Mouse (Mus musculus) kidney, postnatal 14 days (tissue): Measurements from ENCODE around the gene Ly6g6c.

ENCODE experiments used
- DNase-seq: peaks from one replicate; pipeline ENCODE4 v3.0.0; 2022; ENCODE audit warnings: mixed read lengths

Ly6g6c gene

DNA sequence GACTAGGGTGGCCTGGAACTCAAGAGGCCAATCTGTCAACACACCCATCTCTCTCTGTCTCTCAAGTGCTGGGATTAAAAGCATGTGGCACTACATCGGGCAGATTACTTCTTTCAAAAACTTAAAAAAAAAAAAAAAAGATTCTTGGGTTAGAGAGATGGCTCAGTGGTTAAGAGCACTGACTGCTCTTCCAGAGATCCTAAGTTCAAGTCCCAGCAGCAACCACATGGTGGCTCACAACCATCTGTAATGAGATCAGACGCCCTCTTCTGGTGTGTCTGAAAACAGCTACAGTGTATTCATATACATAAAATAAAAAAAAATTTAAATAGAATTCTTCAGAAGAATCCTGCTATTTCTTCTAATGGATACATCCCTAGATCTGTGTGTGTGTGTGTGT, 23.0 kb downstream of the Ly6g6c start:
- no peak for DNase-seq

DNA sequence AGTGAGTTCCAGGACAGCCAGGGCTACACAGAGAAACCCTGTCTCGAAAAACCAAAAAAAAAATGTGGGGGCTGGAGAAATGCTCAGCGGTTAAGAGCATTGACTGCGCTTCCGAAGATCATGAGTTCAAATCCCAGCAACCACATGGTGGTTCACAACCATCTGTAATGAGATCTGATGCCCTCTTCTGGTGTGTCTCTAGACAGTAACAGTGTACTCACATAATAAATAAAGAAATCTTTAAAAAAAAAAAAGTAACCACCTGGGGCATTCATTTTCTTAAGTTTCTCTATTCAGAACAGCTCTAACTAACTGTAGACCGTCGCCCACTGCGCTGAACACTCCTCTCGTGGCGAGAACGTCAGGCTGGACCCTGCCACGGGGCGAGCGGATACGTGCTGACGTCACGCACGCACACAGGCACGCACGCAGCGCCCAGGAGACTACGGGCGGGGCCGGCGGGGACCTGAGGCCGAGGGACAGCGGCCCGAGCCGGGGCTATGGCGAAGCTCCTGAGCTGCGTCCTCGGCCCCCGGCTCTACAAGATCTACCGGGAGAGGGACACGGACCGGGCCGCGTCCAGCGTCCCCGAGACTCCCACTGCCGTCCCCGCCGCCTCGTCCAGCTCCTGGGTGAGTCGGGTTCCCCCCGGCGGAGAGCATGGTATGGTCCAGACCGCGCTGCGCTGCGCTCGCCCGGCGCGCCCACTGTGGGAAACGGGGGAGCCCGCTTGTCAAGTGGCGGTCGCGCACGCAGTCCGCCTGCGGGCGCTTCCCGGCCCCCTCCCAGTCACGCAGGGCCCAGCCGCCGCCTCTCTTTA, 23.8 kb downstream of the Ly6g6c start, which contains the start of gene Abhd16a:
Gene Abhd16a, plus strand, starts transcription at position 439 of the 820 bp plus-strand sequence.
- DNase-seq, result peak; percentile 97

GRCm38 (mm10) chr17:35090166-35090932, 25.2 kb downstream of the Ly6g6c start:
- no peak for DNase-seq

GRCm38 (mm10) chr17:35092403-35093198, 27.4 kb downstream of the Ly6g6c start:
- no peak for DNase-seq

GRCm38 (mm10) chr17:35094475-35095365, 29.5 kb downstream of the Ly6g6c start:
- no peak for DNase-seq

DNA sequence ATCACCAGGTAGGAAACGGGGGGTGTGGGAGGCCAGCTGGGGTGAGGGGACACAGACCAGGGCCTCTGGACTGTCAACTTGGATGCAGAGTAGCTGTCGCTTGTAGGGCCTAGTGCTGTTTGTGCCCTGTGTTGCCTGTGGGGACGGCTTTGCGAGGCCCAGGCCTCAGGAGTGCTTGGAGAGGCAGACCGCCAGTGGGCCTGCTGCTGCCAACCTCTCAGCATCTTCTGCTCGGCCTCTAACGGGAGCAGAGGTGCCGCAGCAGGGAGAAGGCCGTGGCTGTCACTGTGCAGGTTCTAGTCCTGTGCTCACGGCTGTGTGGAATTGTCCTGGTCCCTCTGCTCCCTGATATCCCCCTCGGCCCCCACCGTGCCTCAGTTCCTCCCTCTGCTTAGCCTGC, 31.4 kb downstream of the Ly6g6c start:
- no peak for DNase-seq

GRCm38 (mm10) chr17:35097164-35097655, 32.0 kb downstream of the Ly6g6c start:
- no peak for DNase-seq

DNA sequence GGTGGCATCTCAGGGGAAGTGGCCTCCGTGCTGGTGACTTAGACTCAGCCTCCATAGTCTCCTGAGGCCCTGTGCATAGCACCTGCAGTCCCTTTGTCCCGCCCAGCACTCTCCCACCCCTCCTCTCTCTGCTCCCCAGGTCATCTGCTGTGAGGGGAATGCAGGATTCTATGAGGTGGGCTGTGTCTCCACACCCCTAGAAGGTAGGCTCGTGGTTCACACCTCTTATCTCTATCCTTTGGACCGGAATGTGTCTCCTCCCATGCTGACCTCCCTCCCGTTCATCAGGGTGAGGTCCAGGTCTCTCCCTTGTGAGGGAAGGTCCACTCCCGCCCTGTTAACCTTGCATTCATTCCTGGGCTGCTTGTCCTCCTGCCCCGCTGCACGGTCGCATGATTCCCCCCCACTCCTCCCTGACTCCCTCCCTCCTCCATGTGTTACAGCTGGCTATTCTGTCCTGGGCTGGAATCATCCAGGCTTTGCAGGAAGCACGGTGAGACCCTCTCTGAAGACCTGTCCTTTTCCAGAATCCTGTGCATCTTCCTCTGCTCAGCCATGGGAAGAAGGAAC, 35.1 kb downstream of the Ly6g6c start:
- peak; percentile 50 for DNase-seq

GRCm38 (mm10) chr17:35101161-35101560, 36.0 kb downstream of the Ly6g6c start:
- DNase-seq, result no peak

DNA sequence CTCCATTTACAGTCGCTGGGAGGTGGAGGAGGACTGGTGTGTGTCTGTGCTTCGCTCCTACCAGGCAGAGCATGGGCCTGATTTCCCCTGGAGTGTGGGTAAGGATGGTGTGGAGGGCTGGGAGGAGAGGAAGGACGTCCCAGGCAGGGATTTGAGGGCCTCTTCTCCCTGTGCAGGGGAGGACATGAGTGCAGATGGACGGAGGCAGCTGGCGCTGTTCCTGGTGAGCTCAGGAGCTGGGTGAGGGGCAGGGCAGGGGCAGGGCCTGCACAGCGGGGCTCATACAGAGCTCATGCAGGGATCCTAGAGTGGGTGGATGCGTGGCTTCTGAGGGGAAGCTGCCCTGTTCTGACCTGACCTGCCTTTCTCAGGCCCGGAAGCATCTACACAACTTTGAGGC, 37.1 kb downstream of the Ly6g6c start:
- no peak for DNase-seq

DNA sequence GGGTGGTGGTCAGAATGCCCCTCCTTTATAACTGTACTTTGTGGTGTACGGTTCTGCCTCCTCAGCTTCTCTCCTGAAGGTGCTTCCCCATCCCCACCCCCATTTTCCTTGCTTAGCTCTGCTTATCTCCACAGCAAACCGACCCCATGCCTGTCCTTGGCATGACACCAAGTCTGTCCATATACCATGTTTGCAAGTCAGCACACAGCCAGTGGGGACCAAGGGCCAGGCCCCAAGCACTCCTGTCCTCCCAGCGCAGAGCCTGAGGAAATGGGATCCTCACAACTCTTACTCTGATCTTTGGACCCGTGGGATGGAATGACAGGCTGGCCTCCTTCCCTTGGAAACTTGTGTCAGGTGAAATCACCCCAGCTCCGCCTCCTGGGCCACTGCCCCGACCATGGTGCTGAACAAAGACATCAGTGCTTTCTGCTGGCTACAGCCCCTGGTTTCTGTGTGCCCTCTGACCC, 38.1 kb downstream of the Ly6g6c start:
- peak; percentile 78 for DNase-seq

DNA sequence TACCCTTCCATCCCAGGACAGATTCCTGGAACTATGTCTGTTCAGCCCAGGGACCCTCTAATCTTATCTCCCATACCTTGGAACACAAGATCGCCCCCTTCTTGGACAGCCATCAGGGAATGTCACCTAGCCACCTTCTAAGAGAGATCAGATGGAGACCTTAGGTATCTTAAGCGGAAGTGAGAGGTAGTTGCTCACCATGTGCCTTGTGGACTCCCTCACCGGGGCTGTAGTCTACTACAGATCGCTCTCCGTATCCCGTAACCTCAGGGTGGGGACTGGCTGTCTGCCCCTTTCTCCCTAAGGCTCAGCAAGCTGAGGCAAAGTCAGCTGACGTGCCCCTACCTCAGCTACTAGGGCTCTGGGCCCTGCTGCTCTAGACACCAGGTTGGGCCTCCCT, 38.9 kb downstream of the Ly6g6c start:
- DNase-seq, result no peak

- no peak for DNase-seq
Observed at GRCm38 (mm10) chr17:35104754-35105153, 39.6 kb downstream of the Ly6g6c start.

GRCm38 (mm10) chr17:35105740-35106389, 40.7 kb downstream of the Ly6g6c start:
- peak; percentile 64 for DNase-seq

DNA sequence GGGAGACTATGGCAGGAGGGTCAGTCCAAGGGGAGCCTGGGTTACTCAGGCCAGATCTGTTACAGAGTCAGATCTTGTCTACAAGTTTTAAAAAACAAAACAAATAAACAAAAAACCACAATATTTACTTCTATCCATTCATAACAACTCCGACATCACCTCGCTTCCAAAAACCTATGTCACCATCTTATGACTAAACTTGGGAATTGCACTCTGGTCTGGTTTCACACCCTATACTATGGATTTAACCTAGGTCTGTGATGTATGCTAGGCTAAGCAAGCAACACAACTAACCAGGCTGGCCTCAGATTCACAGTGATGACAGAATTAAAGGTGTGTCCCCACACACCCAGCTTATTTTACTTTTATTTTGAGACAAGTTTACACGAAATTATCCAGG, 41.3 kb downstream of the Ly6g6c start:
- no peak for DNase-seq

- no peak for DNase-seq
Observed at GRCm38 (mm10) chr17:35108097-35108496, 42.9 kb downstream of the Ly6g6c start, which contains the start of gene Ly6g5c. Ly6g5c (plus strand) TSS chr17:35108279.

DNA sequence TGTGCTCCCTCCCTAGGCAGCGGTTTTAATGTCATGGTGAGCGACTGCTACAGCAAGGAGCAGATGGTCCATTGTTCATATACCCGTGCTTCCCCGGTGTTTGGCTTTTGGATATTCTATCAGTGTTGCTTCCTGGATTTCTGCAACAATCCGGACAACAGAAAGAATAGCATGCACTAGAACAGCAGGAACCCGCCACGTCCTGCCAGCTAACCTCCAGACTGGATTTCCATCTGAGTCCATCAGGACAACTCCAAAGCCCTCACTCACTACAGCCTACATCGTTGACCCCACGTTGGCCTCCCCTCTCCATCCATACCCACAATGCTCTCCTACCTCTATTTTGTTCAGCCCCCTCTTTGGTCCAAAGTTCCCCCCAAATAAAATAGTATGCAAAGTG, 46.6 kb downstream of the Ly6g6c start:
- no peak for DNase-seq

DNA sequence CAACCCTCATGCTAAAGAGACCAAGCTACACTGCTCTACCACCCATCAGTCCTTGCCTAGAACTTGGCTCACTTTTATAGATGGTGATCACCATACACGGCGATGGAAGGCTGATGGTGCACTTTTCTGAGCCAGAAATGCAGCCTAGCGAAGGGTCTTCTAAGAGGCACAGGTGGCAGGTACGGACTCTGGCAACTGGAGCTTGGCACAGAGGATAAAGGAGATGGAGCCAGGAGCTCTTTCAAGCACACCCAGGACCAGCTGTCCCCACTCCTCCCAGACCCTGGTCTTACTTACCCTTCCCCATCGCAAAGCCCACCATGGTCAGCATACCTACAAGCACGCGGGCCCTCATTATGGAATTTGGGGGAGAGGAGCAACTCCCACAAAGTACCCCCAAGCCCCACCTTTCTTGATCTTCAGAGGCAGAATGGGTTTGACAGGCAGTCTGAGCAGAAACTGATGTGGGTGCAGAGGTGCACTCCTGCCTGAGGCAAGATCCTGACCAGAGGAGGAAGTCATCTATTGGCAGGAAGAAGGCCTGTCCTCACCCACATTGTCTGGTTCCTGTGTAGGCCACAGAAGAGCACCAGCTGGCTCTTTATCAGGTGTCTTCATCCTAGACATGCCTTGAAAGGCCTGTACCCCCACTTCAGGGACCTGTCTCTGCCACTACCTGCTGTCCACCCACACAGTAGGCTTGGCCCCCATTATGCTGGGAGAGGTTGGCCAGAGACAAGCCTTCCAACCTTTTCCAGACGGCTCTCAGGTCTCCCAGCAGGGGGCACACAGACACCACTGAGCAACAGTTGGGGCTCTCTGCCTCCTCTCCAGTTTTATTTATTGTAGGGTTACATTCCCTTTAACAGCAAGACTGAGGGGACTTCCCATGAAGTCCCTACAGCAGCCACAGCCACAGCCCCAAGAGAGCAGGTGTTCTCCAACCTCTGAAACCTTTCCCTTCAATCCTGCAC, 50.1 kb downstream of the Ly6g6c start, which contains the start of gene Ly6g5b:
Gene Ly6g5b, minus strand, starts transcription at position 383 of the 974 bp plus-strand sequence.
- no peak for DNase-seq
